Mouse (Mus musculus) olfactory bulb, adult 2 months (tissue): Measurements from ENCODE around the gene Mapkapk3.

Experiments used
- CTCF ChIP-seq: fragments of 200-500 bp; IDR thresholded peaks from 2 replicates; pipeline ENCODE4 v1.5.1; 2012; ENCODE audit warnings: low read depth, mild to moderate bottlenecking, low read length, moderate library complexity; ENCODE audit not compliant: insufficient read depth
- POLR2A ChIP-seq: fragments of 200-500 bp; IDR thresholded peaks from 2 replicates; pipeline ENCODE4 v1.6.1; 2012; ENCODE audit warnings: mild to moderate bottlenecking, low read depth, low read length, moderate library complexity; ENCODE audit not compliant: insufficient read depth

- TF ChIP-seq CTCF (no peak), POLR2A (no peak)
Measured at GRCm38 (mm10) chr9:107254925-107255324, 34.8 kb downstream of the Mapkapk3 start.
